Mouse (Mus musculus): ENCODE measurements at regions not wholly inside any gene's neighbourhood (a gene's known extent, or its start where the extent isn't known, plus 50 kb on each side); places are given as distances from the start of the nearest gene placed in this dataset.

- no peak for DNase-seq (ENCODE audit: low spot score)
These were observed 357.8 kb upstream of the Mmadhc start for GRCm38 (mm10) chr2:50654221-50654952.

- no peak for DNase-seq (ENCODE audit: low spot score)
These were observed 356.6 kb upstream of the Mmadhc start for GRCm38 (mm10) chr2:50653121-50653615.

DNA sequence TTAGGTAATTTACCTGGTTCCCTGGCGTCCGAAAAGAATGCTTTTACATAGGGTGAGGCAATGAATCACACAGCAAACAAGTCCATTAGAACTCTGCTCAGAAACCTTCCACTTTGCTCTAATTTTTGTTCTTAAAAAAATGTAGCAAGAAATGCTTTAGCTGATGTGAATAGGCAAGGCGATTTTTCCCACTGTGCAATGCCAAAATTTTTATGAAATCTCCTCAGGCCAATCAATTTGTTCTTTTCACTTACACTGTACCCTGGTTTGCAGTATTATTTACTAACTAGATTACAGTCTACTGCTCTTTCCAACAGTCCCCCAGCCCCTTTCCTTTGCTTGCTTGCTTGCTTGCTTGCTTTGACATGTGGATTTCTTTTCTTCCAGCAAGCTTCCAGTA is 353.1 kb upstream of the Mmadhc start:
- DNase-seq (ENCODE audit: low spot score) = no peak

DNA sequence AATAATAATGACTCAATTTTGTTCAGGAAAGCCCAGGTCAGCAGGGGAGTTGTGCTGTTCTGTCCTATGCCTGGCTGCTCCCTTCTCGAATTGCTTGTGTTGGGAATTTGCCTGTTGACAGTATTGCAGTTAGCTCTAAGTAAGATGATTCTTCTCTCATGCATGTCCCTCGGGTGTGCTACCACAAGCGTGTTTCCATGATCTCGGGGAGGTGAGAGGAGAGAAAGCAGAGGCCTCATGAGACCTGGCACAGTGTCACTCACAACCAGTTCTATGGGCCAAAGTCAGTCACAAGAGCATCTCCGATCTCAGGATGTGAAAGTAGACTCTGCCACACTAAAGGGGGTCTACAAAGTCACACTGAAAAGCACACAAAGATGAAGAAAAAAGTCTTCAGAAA is 346.6 kb upstream of the Mmadhc start:
- DNase-seq (ENCODE audit: low spot score) = no peak

DNA sequence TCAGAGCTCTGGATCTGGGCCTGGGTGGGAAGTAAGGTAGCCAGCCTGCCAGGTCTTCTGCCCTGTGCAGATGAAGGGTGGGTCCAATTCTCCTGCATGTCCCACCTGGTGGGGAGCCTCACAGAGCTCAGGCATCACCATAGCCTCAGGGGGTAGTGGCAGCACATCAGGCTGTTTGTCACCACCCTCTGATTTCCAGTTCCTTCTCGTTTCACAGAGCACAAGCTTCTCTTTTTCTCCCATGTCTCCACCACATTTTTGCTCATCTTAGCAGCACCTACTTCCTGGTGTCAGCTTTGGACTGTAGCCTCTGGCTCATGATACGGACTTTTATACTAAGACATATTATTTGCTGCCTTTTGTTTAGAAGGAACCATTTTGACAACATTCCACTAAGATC is 345.6 kb upstream of the Mmadhc start:
- no peak for DNase-seq (ENCODE audit: low spot score)

GRCm38 (mm10) chr2:50635896-50636295 is 339.3 kb upstream of the Mmadhc start:
- no peak for DNase-seq (ENCODE audit: low spot score)

GRCm38 (mm10) chr2:50631786-50632185 is 335.2 kb upstream of the Mmadhc start:
- no peak for DNase-seq (ENCODE audit: low spot score)

- no peak for DNase-seq (ENCODE audit: low spot score)
These were observed 330.9 kb upstream of the Mmadhc start for GRCm38 (mm10) chr2:50627501-50627900.

DNA sequence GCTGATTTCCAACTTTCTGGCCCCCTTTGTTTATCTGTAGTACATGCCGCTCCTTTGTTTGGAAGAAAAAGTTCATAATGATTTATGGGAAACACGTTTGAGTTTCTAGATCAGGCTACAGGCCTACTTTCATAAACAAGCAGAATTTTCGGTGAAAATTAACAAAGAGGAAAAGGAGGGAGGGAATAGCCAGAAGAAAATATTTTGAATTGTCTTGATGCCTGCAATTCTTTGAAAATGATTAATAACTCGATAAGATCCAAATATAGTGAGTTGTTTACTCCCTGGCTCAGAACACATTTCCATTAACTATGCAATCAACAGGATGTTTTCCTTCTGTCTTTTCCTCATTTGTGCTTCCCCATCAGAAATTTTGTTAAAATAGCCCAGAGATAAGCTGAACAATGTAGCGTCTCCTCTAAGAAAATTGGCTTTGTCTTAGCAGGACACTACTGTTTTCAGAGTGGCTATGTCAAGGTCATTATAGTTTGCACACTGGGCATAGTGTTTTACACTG is 328.7 kb upstream of the Mmadhc start:
- DNase-seq (ENCODE audit: low spot score) = peak; percentile 13

DNA sequence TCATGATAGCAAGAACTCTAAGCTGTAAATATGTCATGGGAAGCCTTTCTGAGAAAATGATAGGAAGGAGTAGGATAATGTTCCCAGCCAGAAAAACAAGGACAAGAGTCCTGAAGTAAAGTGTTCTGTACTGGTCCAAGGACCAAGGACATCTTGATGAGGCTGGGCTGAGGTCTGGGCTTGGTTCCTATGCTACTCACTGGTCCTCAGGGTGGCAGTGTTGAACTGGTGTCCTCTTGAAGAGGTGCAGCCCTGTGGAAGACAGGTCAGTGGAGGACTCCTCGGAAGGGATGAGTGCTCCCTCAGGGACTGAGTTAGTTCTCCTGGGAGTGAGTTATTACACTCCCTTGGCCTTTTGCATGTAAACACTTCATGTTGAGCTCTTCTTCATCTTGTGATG is 312.5 kb upstream of the Mmadhc start:
- DNase-seq (ENCODE audit: low spot score) = peak; percentile 42

GRCm38 (mm10) chr2:50589195-50589594 is 292.6 kb upstream of the Mmadhc start:
- DNase-seq (ENCODE audit: low spot score) = no peak

- DNase-seq (ENCODE audit: low spot score) = no peak
These were observed 292.1 kb upstream of the Mmadhc start for GRCm38 (mm10) chr2:50588652-50589051.

- no peak for DNase-seq (ENCODE audit: low spot score)
These were observed 289.9 kb upstream of the Mmadhc start for GRCm38 (mm10) chr2:50586321-50587050.

DNA sequence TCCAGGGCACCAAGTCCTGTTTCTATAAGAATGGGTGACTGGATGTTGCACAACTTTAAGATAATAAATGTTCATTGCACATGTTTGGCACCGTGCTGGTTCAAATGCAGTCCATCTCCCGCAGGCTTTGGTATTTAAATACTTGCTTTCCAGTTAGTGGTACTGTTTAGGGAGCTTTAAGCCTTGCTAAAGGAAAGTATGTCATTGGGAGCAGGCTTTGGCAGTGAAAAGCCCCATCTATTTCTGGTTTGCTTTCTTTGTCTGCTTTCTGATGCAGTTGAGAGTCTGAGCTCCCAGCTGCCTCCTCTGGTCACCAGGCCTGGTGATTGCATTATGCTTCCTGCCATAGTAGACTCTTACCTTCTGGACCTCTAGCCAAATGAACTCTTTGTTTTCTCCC is 283.0 kb upstream of the Mmadhc start:
- no peak for DNase-seq (ENCODE audit: low spot score)

GRCm38 (mm10) chr2:50578278-50579043 is 281.9 kb upstream of the Mmadhc start:
- peak; percentile 36 for DNase-seq (ENCODE audit: low spot score)

GRCm38 (mm10) chr2:50577736-50578135 is 281.1 kb upstream of the Mmadhc start:
- DNase-seq (ENCODE audit: low spot score) = no peak

- DNase-seq (ENCODE audit: low spot score) = peak; percentile 9
These were observed 276.9 kb upstream of the Mmadhc start for GRCm38 (mm10) chr2:50573455-50573854.

DNA sequence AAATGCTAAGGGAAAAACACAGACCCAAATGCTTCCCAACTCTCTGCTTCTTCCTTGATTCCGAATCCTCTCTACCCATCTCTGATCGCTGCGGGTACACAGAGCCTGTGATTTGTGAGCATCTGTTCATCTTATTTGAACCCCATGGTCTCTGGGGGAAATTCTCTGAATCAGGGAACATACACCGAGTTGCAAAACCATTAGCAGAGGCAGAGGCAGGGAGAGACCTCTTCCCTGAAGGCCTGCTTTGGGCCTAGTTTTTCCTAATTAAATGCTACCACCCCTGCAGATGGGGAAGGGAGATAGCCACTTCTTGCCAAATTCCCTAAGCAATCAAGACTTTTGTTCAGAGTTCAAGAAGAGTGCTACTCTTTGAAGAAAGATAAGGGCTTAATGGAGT is 274.4 kb upstream of the Mmadhc start:
- no peak for DNase-seq (ENCODE audit: low spot score)

DNA sequence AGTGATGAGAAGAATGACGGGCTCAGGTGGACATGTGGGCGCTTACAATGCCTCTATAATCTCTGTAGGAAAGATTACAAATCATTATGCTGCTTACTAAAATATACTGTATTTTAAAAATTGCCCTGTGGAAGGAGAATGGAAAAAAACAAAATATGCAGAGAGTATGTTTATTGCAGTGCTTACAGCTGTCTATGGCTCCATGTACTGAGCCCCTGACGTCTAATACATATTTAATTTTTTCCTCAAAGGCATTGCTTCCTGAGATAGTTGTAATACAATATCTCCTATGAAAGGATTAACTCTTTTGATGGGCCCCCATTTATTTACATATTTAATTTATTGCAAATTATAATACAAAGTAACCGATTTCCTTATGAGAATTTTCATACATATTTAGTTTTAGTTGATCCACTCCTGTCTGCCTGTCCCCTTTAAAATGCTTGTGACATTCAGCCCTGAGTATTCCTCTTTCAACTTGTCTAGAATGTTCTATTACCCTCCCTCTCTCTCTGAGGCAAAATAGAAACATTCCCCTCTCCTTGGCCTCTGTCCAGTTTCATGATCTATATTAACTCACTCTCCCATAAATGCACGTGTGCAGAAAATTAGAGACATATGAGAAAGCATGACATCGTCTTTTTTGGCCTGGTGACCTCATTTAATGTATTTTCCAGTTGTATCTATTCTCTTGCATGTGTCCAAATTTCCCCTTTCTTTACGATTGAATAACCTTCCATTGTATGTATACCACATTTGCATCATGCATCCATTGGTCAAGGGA is 273.1 kb upstream of the Mmadhc start:
- no peak for DNase-seq (ENCODE audit: low spot score)

- DNase-seq (ENCODE audit: low spot score) = no peak
These were observed 272.3 kb upstream of the Mmadhc start for GRCm38 (mm10) chr2:50568777-50569501.

GRCm38 (mm10) chr2:50567542-50567941 is 270.9 kb upstream of the Mmadhc start:
- DNase-seq (ENCODE audit: low spot score) = no peak

Measured in heart, adult 8-10 months (tissue).